Mouse (Mus musculus) CH12.LX (cell line): ENCODE results near the gene Acads. TPM values are rescaled to one million over a fixed set of nuclear protein-coding genes. Genes with fewer than 3 reads are reported as not detected.

Source experiments
- DNase-seq: peaks from one replicate; pipeline ENCODE4 v3.0.0-alpha.2; 2013; ENCODE audit errors: extremely low read depth
- H3K27ac ChIP-seq: 2 replicates; pipeline ENCODE4 v1.5.1; 2012; ENCODE audit warnings: low read depth, mild to moderate bottlenecking, control low read depth, moderate library complexity; ENCODE audit not compliant: insufficient read depth
- H3K27me3 ChIP-seq: replicated peaks from 2 replicates; pipeline ENCODE3; 2012; ENCODE audit warnings: inconsistent platforms
- H3K36me3 ChIP-seq, 2 experiments: replicated peaks in 1 of 2; 2 replicates each; pipeline versions ENCODE3 to v1.6.1; 2012; ENCODE audit warnings: inconsistent platforms in 1 of 2, low read length in 1 of 2, mild to moderate bottlenecking in 1 of 2, mixed read lengths in 1 of 2, moderate library complexity in 1 of 2; ENCODE audit not compliant: control insufficient read depth in 1 of 2, insufficient read depth in 1 of 2
- H3K4me1 ChIP-seq, 2 experiments: 2 replicates each; pipeline ENCODE4 v1.6.1; 2012; ENCODE audit warnings: inconsistent platforms in 1 of 2, moderate library complexity in 1 of 2; ENCODE audit not compliant: insufficient read depth in 2 of 2, control insufficient read depth in 1 of 2
- H3K4me2 ChIP-seq: 2 replicates; pipeline ENCODE4 v1.6.1; 2012; ENCODE audit warnings: low read depth, mild to moderate bottlenecking, control low read depth; ENCODE audit not compliant: poor library complexity, insufficient read depth, severe bottlenecking
- H3K4me3 ChIP-seq, 3 experiments: fragments of 150-350 bp in 1 of 3; sonication (generic) in 1 of 3; replicated peaks in 1 of 3; 2 replicates each; pipeline versions ENCODE3 to v1.5.1; 2011 to 2012; ENCODE audit warnings: low read depth in 2 of 3, low read length in 2 of 3, mild to moderate bottlenecking in 2 of 3, moderate library complexity in 2 of 3, control low read depth in 1 of 3, improper control_type of control experiment in 1 of 3, inconsistent platforms in 1 of 3, mixed read lengths in 1 of 3; ENCODE audit not compliant: poor library complexity in 1 of 3
- H3K79me2 ChIP-seq: replicated peaks from 2 replicates; pipeline ENCODE4 v1.6.1; 2012; ENCODE audit warnings: mild to moderate bottlenecking, moderate library complexity; ENCODE audit not compliant: control insufficient read depth, poor library complexity, insufficient read depth, severe bottlenecking; ENCODE audit errors: extremely low read depth
- H3K9ac ChIP-seq: 2 replicates; pipeline ENCODE4 v1.6.1; 2012; ENCODE audit warnings: low read depth, mild to moderate bottlenecking, control low read depth, moderate library complexity; ENCODE audit not compliant: insufficient read depth
- H3K9me3 ChIP-seq: replicated peaks from 2 replicates; pipeline ENCODE3; 2012; ENCODE audit warnings: low read length, inconsistent platforms, mixed read lengths
- BHLHE40 ChIP-seq: IDR thresholded peaks from 2 replicates; pipeline ENCODE4 v1.6.1; 2011; ENCODE audit warnings: mild to moderate bottlenecking, low read depth, low read length, improper control_type of control experiment
- CHD2 ChIP-seq: IDR thresholded peaks from 2 replicates; pipeline ENCODE4 v1.6.1; 2011; ENCODE audit warnings: low read length, improper control_type of control experiment
- CTCF ChIP-seq, 2 experiments: IDR thresholded peaks in 1 of 2; conservative IDR thresholded peaks in 1 of 2; 2 replicates each; pipeline ENCODE4 v1.5.1; 2011 to 2012; ENCODE audit warnings: low read depth in 2 of 2, low read length in 2 of 2, improper control_type of control experiment in 1 of 2, inconsistent platforms in 1 of 2, mild to moderate bottlenecking in 1 of 2, moderate library complexity in 1 of 2
- E2F4 ChIP-seq: IDR thresholded peaks from 2 replicates; pipeline ENCODE4 v1.6.1; 2011; ENCODE audit warnings: low read depth, low read length, improper control_type of control experiment; ENCODE audit not compliant: insufficient replicate concordance
- EP300 ChIP-seq: IDR thresholded peaks from 2 replicates; pipeline ENCODE4 v1.6.1; 2011; ENCODE audit warnings: low read length, improper control_type of control experiment
- ETS1 ChIP-seq: conservative IDR thresholded peaks from 2 replicates; pipeline ENCODE4 v1.6.1; 2012; ENCODE audit warnings: low read depth, mild to moderate bottlenecking, inconsistent platforms, low read length, improper control_type of control experiment, moderate library complexity
- GABPA ChIP-seq: IDR thresholded peaks from 2 replicates; pipeline ENCODE4 v1.6.1; 2012; ENCODE audit warnings: low read depth, low read length, improper control_type of control experiment, inconsistent platforms; ENCODE audit not compliant: insufficient replicate concordance
- IRF4 ChIP-seq: IDR thresholded peaks from 2 replicates; pipeline ENCODE4 v1.6.1; 2014; ENCODE audit warnings: low read depth, mild to moderate bottlenecking, inconsistent platforms, low read length, improper control_type of control experiment
- JUN ChIP-seq: IDR thresholded peaks from 2 replicates; pipeline ENCODE4 v1.6.1; 2011; ENCODE audit warnings: low read depth, mild to moderate bottlenecking, low read length, improper control_type of control experiment, moderate library complexity; ENCODE audit not compliant: insufficient read depth
- JUND ChIP-seq: conservative IDR thresholded peaks from 2 replicates; pipeline ENCODE4 v1.6.1; 2011; ENCODE audit warnings: low read depth, low read length, improper control_type of control experiment
- KAT2A ChIP-seq: IDR thresholded peaks from 2 replicates; pipeline ENCODE4 v1.6.1; 2012; ENCODE audit warnings: low read length, improper control_type of control experiment, inconsistent platforms; ENCODE audit not compliant: insufficient replicate concordance
- MAFK ChIP-seq: IDR thresholded peaks from 2 replicates; pipeline ENCODE4 v1.6.1; 2011; ENCODE audit warnings: low read length, improper control_type of control experiment; ENCODE audit not compliant: insufficient replicate concordance
- MAX ChIP-seq: IDR thresholded peaks from 2 replicates; pipeline ENCODE4 v1.6.1; 2011; ENCODE audit warnings: low read length, improper control_type of control experiment
- MAZ ChIP-seq: IDR thresholded peaks from 2 replicates; pipeline ENCODE4 v1.6.1; 2012; ENCODE audit warnings: low read depth, mild to moderate bottlenecking, inconsistent platforms, low read length, improper control_type of control experiment, moderate library complexity
- MEF2A ChIP-seq: IDR thresholded peaks from 2 replicates; pipeline ENCODE4 v1.6.1; 2014; ENCODE audit warnings: low read depth, mild to moderate bottlenecking, inconsistent platforms, low read length, improper control_type of control experiment, borderline replicate concordance
- MXI1 ChIP-seq: IDR thresholded peaks from 2 replicates; pipeline ENCODE4 v1.6.1; 2011; ENCODE audit warnings: mild to moderate bottlenecking, low read depth, low read length, improper control_type of control experiment
- MYC ChIP-seq: IDR thresholded peaks from 2 replicates; pipeline ENCODE4 v1.6.1; 2011; ENCODE audit warnings: low read depth, mild to moderate bottlenecking, improper control_type of control experiment, low read length
- NELFE ChIP-seq: IDR thresholded peaks from 2 replicates; pipeline ENCODE4 v1.6.1; 2011; ENCODE audit warnings: low read depth, low read length, improper control_type of control experiment
- NRF1 ChIP-seq: IDR thresholded peaks from 2 replicates; pipeline ENCODE4 v1.6.1; 2014; ENCODE audit warnings: low read depth, mild to moderate bottlenecking, inconsistent platforms, low read length, improper control_type of control experiment, moderate library complexity
- PAX5 ChIP-seq: IDR thresholded peaks from 2 replicates; pipeline ENCODE4 v1.6.1; 2012; ENCODE audit warnings: low read length, inconsistent platforms, mixed read lengths
- POLR2A ChIP-seq: IDR thresholded peaks from 2 replicates; pipeline ENCODE4 v1.6.1; 2011; ENCODE audit warnings: low read depth, mild to moderate bottlenecking, improper control_type of control experiment, low read length
- POLR2AphosphoS2 ChIP-seq: IDR thresholded peaks from 2 replicates; pipeline ENCODE4 v1.6.1; 2011; ENCODE audit warnings: low read depth, low read length, improper control_type of control experiment
- RAD21 ChIP-seq: IDR thresholded peaks from 2 replicates; pipeline ENCODE4 v1.6.1; 2011; ENCODE audit warnings: low read depth, mild to moderate bottlenecking, low read length, improper control_type of control experiment, moderate library complexity
- RCOR1 ChIP-seq: conservative IDR thresholded peaks from 2 replicates; pipeline ENCODE4 v1.6.1; 2012; ENCODE audit warnings: low read depth, mild to moderate bottlenecking, inconsistent platforms, low read length, improper control_type of control experiment
- SMC3 ChIP-seq: IDR thresholded peaks from 2 replicates; pipeline ENCODE4 v1.6.1; 2011; ENCODE audit warnings: low read depth, low read length, improper control_type of control experiment
- TBP ChIP-seq: conservative IDR thresholded peaks from 2 replicates; pipeline ENCODE4 v1.6.1; 2011; ENCODE audit warnings: low read depth, low read length, improper control_type of control experiment
- UBTF ChIP-seq: IDR thresholded peaks from 2 replicates; pipeline ENCODE4 v1.6.1; 2012; ENCODE audit warnings: low read depth, mild to moderate bottlenecking, inconsistent platforms, low read length, improper control_type of control experiment, moderate library complexity
- USF1 ChIP-seq: IDR thresholded peaks from 2 replicates; pipeline ENCODE4 v1.6.1; 2014; ENCODE audit warnings: low read depth, mild to moderate bottlenecking, inconsistent platforms, low read length, improper control_type of control experiment
- ZC3H11A ChIP-seq: IDR thresholded peaks from 2 replicates; pipeline ENCODE4 v1.6.1; 2012; ENCODE audit warnings: low read depth, mild to moderate bottlenecking, inconsistent platforms, low read length, improper control_type of control experiment
- ZKSCAN1 ChIP-seq: IDR thresholded peaks from 2 replicates; pipeline ENCODE4 v1.6.1; 2012; ENCODE audit warnings: low read depth, inconsistent platforms, low read length, improper control_type of control experiment, borderline replicate concordance
- ZMIZ1 ChIP-seq: IDR thresholded peaks from 2 replicates; pipeline ENCODE4 v1.6.1; 2012; ENCODE audit warnings: low read depth, mild to moderate bottlenecking, inconsistent platforms, low read length, improper control_type of control experiment
- dilution Hi-C: fragments of 300-500 bp; cut with MboI; formaldehyde crosslinking; loops from 2 replicates; pipeline ENCODE4 v1.14.3; 2020; ENCODE audit warnings: low sequenced_read_pairs; ENCODE audit not compliant: extremely low pct_unique_long_range_greater_than_20kb, extremely low pct_ligation_motif_present
- in situ Hi-C: fragments of 300-500 bp; cut with MboI; formaldehyde crosslinking; loops from 3 replicates; pipeline ENCODE4 v1.14.3; 2019; ENCODE audit warnings: low sequenced_read_pairs, low pct_ligation_motif_present, low pct_unique_long_range_greater_than_20kb, mixed read lengths
- polyA plus RNA-seq: library from polyadenylated mRNA; unstranded; fragments of >175 nt; gene quantifications from 2 replicates; pipeline ENCODE4 v1.2.1, GENCODE M21; 2012; ENCODE audit warnings: low read depth; ENCODE audit not compliant: insufficient read length
- total RNA-seq, 2 experiments: library from RNA; depleted of rRNA; stranded (reverse); fragments of 300-350 nt in 1 of 2; fragments of >200 nt in 1 of 2; gene quantifications; 2 replicates each; pipeline ENCODE4 v1.2.3; 2012 to 2014

The Acads gene
- total and polyA plus RNA-seq, 3 experiments = 43.0 to 57.8 (median 43.1) TPM

GRCm38 (mm10) chr5:115134234-115135165 is 15.4 kb upstream of the Acads start, which contains the start of gene Unc119b (continued):
- no peak; the same call in 1 of the 2 replicates for TF ChIP-seq UBTF
- TF ChIP-seq E2F4 = no peak
- no peak for TF ChIP-seq USF1
- no peak for TF ChIP-seq KAT2A
- TF ChIP-seq ETS1 = no peak
- TF ChIP-seq MAFK = no peak
- peak; percentile 27 for TF ChIP-seq MXI1
- TF ChIP-seq CTCF (conservative IDR thresholded peaks at IDR 0.05 in 1 of 2, IDR thresholded peaks at IDR 0.05 in 1 of 2; ENCODE audit: low read depth in 2 of 2, low read length in 2 of 2) = no peak
- TF ChIP-seq GABPA = no peak
- TF ChIP-seq RAD21 = no peak
- TF ChIP-seq SMC3 = no peak
- TF ChIP-seq IRF4 = 0 out of 2 replicates have a peak, but pooled peaks have one; percentile 10
- TF ChIP-seq MYC = no peak
- no peak for TF ChIP-seq JUN
- TF ChIP-seq TBP = no peak
- no peak for TF ChIP-seq RCOR1
- no peak for TF ChIP-seq MEF2A
- TF ChIP-seq BHLHE40 = no peak
- no peak for TF ChIP-seq ZC3H11A
- no peak for TF ChIP-seq ZKSCAN1
- no peak for TF ChIP-seq CHD2
- no peak for TF ChIP-seq PAX5

GRCm38 (mm10) chr5:115133358-115134066 is 14.4 kb upstream of the Acads start:
- Histone ChIP-seq H3K27me3 (peaks cover 8% of the 10 kb centered on the region), H3K27ac (peak overlapping the region; percentile 79; the same call in 1 of the 2 replicates), H3K9me3 (peaks cover 3% of the 10 kb centered on the region), H3K36me3 (peaks cover 12 to 26% of the 10 kb centered on the region in 2 experiments), H3K4me2 (peak overlapping the region; percentile 86), H3K9ac (peak overlapping the region; percentile 83), H3K4me3 (peak overlapping the region; percentile 78 to 90 (median 83)), H3K4me1 (peaks cover 5 to 33% of the 10 kb centered on the region in 2 experiments), H3K79me2 (peaks cover 19% of the 10 kb centered on the region; the same call in 1 of the 2 replicates)
- dilution Hi-C loops (no loop called here), in situ Hi-C loops (no loop called here)
- no peak for DNase-seq
- TF ChIP-seq CTCF (conservative IDR thresholded peaks at IDR 0.05 in 1 of 2, IDR thresholded peaks at IDR 0.05 in 1 of 2; ENCODE audit: low read depth in 2 of 2, low read length in 2 of 2) (no peak), E2F4 (no peak), JUND (peak; percentile 56; the same call in 1 of the 2 replicates), RCOR1 (0 out of 2 replicates have a peak, but pooled peaks have one; percentile 24), MAFK (0 out of 2 replicates have a peak, but pooled peaks have one; percentile 43), MEF2A (peak; percentile 21; the same call in 1 of the 2 replicates), MYC (peak; percentile 69), NELFE (no peak), POLR2A (no peak), NRF1 (no peak), BHLHE40 (peak; percentile 48), MXI1 (peak; percentile 79), KAT2A (no peak), POLR2AphosphoS2 (no peak), UBTF (no peak), EP300 (peak; percentile 85), ZMIZ1 (no peak), MAZ (no peak), MAX (no peak), JUN (no peak; the same call in 1 of the 2 replicates)
